Mouse (Mus musculus) E14TG2a.4 (cell line): ENCODE results near the gene Mier3.

Source experiments
- CTCF ChIP-seq: conservative IDR thresholded peaks from 2 replicates; pipeline ENCODE4 v1.5.1; 2014; ENCODE audit warnings: low read length
- POU5F1 ChIP-seq: IDR thresholded peaks from 2 replicates; pipeline ENCODE4 v1.6.1; 2014; ENCODE audit warnings: low read length, borderline replicate concordance

DNA sequence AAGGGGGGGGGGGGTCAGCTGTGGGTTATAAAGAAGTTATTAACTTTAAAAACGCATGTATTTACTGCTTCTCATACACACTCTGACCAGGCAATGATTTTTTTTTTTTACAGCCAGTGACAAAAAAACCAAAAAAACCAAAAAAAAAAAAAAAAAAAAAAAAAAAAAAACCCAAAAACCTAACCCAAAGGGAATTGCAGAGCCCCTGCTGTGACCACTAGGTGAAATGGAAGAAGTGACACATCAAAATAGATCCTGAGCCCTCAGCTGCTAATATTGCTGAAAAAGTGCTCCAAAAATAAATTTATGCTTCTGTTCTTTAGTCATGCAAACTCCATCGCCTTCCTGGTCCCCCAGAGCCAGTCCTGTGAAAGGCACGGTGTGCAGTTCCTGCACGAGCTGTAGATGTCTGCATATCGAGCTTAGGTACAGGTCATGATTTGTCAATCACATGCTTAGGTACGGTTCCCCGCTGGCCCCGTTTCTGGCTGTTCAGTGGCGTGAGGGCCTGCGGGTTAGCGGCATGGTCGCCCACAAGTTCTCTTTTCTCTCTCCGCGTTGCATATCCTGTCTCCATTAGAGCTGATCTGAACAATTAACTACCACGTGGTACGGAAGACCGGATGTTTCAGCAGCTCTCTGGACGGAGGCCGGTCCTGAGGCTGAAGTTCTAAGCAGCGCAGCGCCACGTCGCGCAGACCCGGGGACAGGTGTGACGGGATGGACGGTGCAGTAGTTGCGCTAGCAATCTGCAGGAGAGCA, 67.7 kb downstream of the Mier3 start:
- TF ChIP-seq CTCF (no peak), POU5F1 (no peak)
